Mouse (Mus musculus): ENCODE data around the gene Adamts12.

Gene Adamts12

GRCm38 (mm10) chr15:11082961-11083569 lies 18.5 kb downstream of the Adamts12 start:
- no peak for DNase-seq

GRCm38 (mm10) chr15:11083678-11084077 lies 19.1 kb downstream of the Adamts12 start:
- DNase-seq, result no peak

GRCm38 (mm10) chr15:11084241-11084992 lies 19.8 kb downstream of the Adamts12 start:
- DNase-seq, result no peak

GRCm38 (mm10) chr15:11084993-11085365 lies 20.4 kb downstream of the Adamts12 start:
- no peak for DNase-seq

- DNase-seq, result no peak
Measured at GRCm38 (mm10) chr15:11089494-11089893, 24.9 kb downstream of the Adamts12 start.

GRCm38 (mm10) chr15:11095566-11095965 lies 31.0 kb downstream of the Adamts12 start:
- DNase-seq, result no peak

- DNase-seq, result no peak
Measured at GRCm38 (mm10) chr15:11097967-11098702, 33.5 kb downstream of the Adamts12 start.

- no peak for DNase-seq
Measured at GRCm38 (mm10) chr15:11098940-11099339, 34.4 kb downstream of the Adamts12 start.

GRCm38 (mm10) chr15:11100917-11101316 lies 36.3 kb downstream of the Adamts12 start:
- no peak for DNase-seq

- DNase-seq, result no peak
Measured at GRCm38 (mm10) chr15:11105101-11105500, 40.5 kb downstream of the Adamts12 start.

- no peak for DNase-seq
Measured at GRCm38 (mm10) chr15:11107376-11107775, 42.8 kb downstream of the Adamts12 start.

- DNase-seq, result no peak
Measured at GRCm38 (mm10) chr15:11114631-11115197, 50.1 kb downstream of the Adamts12 start.

- peak; percentile 32 to 39 for DNase-seq
Measured at GRCm38 (mm10) chr15:11116303-11116702, 51.7 kb downstream of the Adamts12 start.

- DNase-seq, result no peak
Measured at GRCm38 (mm10) chr15:11116853-11117252, 52.3 kb downstream of the Adamts12 start.

GRCm38 (mm10) chr15:11118371-11118770 lies 53.8 kb downstream of the Adamts12 start:
- DNase-seq, result no peak

GRCm38 (mm10) chr15:11121721-11122120 lies 57.1 kb downstream of the Adamts12 start:
- DNase-seq, result no peak

GRCm38 (mm10) chr15:11125361-11125760 lies 60.8 kb downstream of the Adamts12 start:
- DNase-seq, result no peak

- no peak for DNase-seq
Measured at GRCm38 (mm10) chr15:11128457-11128856, 63.9 kb downstream of the Adamts12 start.

- DNase-seq, result no peak
Measured at GRCm38 (mm10) chr15:11132586-11133558, 68.3 kb downstream of the Adamts12 start.

GRCm38 (mm10) chr15:11145581-11145980 lies 81.0 kb downstream of the Adamts12 start:
- DNase-seq, result no peak

- DNase-seq, result no peak
Measured at GRCm38 (mm10) chr15:11159386-11159785, 94.8 kb downstream of the Adamts12 start.

- no peak for DNase-seq
Measured at GRCm38 (mm10) chr15:11160759-11161158, 96.2 kb downstream of the Adamts12 start.

All from lung, postnatal 4 days (tissue).